Mouse (Mus musculus) midbrain, postnatal 0 days (tissue): ENCODE measurements around the gene Kmt5c. TPM values are rescaled to one million over a fixed set of nuclear protein-coding genes. Genes with fewer than 3 reads are reported as not detected.

Experiments
- ATAC-seq: fragments of 200-750 bp; cut with Nextera tagmentation; 2 replicates; pipeline ENCODE4 v1.8.0; 2017; ENCODE audit warnings: moderate number of reproducible peaks, mild to moderate bottlenecking, moderate TSS enrichment, moderate library complexity; ENCODE audit not compliant: low FRiP score
- DNase-seq: peaks from one replicate; pipeline ENCODE4 v3.0.0-alpha.2; 2015; ENCODE audit warnings: low spot score
- H3K27ac ChIP-seq: fragments of 300-500 bp; sonication (generic); 2 replicates; pipeline ENCODE4 v1.5.1; 2014; ENCODE audit warnings: low read depth, mild to moderate bottlenecking, low read length, mixed read lengths
- H3K27me3 ChIP-seq: fragments of 300-500 bp; sonication (generic); 2 replicates; pipeline ENCODE4 v1.6.1; 2014; ENCODE audit warnings: low read length, control low read depth, mixed read lengths; ENCODE audit not compliant: insufficient read depth
- H3K36me3 ChIP-seq: fragments of 300-500 bp; sonication (generic); 2 replicates; pipeline ENCODE4 v1.6.1; 2014; ENCODE audit warnings: low read length, control low read depth, mixed read lengths; ENCODE audit not compliant: insufficient read depth
- H3K4me1 ChIP-seq: fragments of 300-500 bp; sonication (generic); 2 replicates; pipeline ENCODE4 v1.6.1; 2014; ENCODE audit warnings: mild to moderate bottlenecking, control low read depth, antibody characterized with exemption, low read length, mixed read lengths; ENCODE audit not compliant: insufficient read depth
- H3K4me2 ChIP-seq: fragments of 300-500 bp; sonication (generic); 2 replicates; pipeline ENCODE4 v1.6.1; 2014; ENCODE audit warnings: low read depth, mild to moderate bottlenecking, low read length, mixed read lengths; ENCODE audit not compliant: poor library complexity, severe bottlenecking
- H3K4me3 ChIP-seq: fragments of 300-500 bp; sonication (generic); 2 replicates; pipeline ENCODE4 v1.5.1; 2014; ENCODE audit warnings: low read depth, mild to moderate bottlenecking, low read length, moderate library complexity
- H3K9ac ChIP-seq: fragments of 300-500 bp; sonication (generic); replicated peaks from 2 replicates; pipeline ENCODE4 v1.6.1; 2014; ENCODE audit warnings: mild to moderate bottlenecking, low read length, moderate library complexity, mixed read lengths; ENCODE audit not compliant: poor library complexity, severe bottlenecking
- H3K9me3 ChIP-seq: fragments of 300-500 bp; sonication (generic); 2 replicates; pipeline ENCODE4 v1.6.1; 2016; ENCODE audit warnings: low read length, control low read depth
- CTCF ChIP-seq: IDR thresholded peaks from 2 replicates; pipeline ENCODE4 v1.5.1; 2016; ENCODE audit warnings: antibody characterized with exemption, mild to moderate bottlenecking
- WGBS: fragments of 180-500 bp; shearing (Covaris S2); extraction: QIAGEN DNeasy Blood & Tissue Kit; methylation state at CpG from one replicate; pipeline ENCODE4 v1.1.7; 2014; 5-methylcytosine and 5-hydroxymethylcytosine counted together
- polyA plus RNA-seq: library from polyadenylated mRNA; unstranded; fragments of >200 nt; fragmentation: Nextera tagmentation; extraction: Ambion mirVana; gene quantifications from 2 replicates; pipeline ENCODE4 v1.2.1, GENCODE M21; 2015
- total RNA-seq: library from RNA; depleted of rRNA; stranded (reverse); fragments of >200 nt; gene quantifications from 2 replicates; pipeline ENCODE4 v1.2.3, GENCODE M21; 2014

The Kmt5c gene
- total and polyA plus RNA-seq, 2 experiments from 2014 or later = 33.1 to 48.8 TPM

- H3K27ac ChIP-seq = no peak overlapping the region
- H3K27me3 ChIP-seq = no peaks in the 10 kb centered on the region
- H3K4me3 ChIP-seq = no peak overlapping the region
- H3K4me1 ChIP-seq = peaks cover 3% of the 10 kb centered on the region; the same call in 1 of the 2 replicates
- no peak for TF ChIP-seq CTCF
- no peak overlapping the region for H3K9ac ChIP-seq
- ATAC-seq (no peak), DNase-seq (no peak)
- 92% methylated on average over 3 of the region's 3 CpGs for WGBS
- no peaks in the 10 kb centered on the region for H3K9me3 ChIP-seq
- no peaks in the 10 kb centered on the region for H3K36me3 ChIP-seq
- H3K4me2 ChIP-seq = no peak overlapping the region
These were observed 15.6 kb upstream of the Kmt5c start for GRCm38 (mm10) chr7:4724359-4724758.

- TF ChIP-seq CTCF = no peak
- 87% methylated on average over 7 of the region's 7 CpGs for WGBS
- ATAC-seq (no peak), DNase-seq (no peak)
- Histone ChIP-seq H3K36me3 (no peaks in the 10 kb centered on the region), H3K9ac (no peak within 1 kb of the TSS), H3K4me2 (no peak within 1 kb of the TSS), H3K4me3 (no peak within 1 kb of the TSS), H3K9me3 (no peaks in the 10 kb centered on the region), H3K4me1 (peaks cover 3% of the 10 kb centered on the region; the same call in 1 of the 2 replicates), H3K27me3 (no peaks in the 10 kb centered on the region), H3K27ac (no peak within 1 kb of the TSS)
These were observed 14.7 kb upstream of the Kmt5c start, which contains the start of gene Tmem150b for GRCm38 (mm10) chr7:4725169-4725568. Tmem150b (minus strand) TSS chr7:4725249.

- no peak overlapping the region for H3K9ac ChIP-seq
- no peaks in the 10 kb centered on the region for H3K36me3 ChIP-seq
- ATAC-seq (no peak), DNase-seq (no peak)
- TF ChIP-seq CTCF = no peak
- no peak overlapping the region for H3K27ac ChIP-seq
- 87% methylated on average over 5 of the region's 5 CpGs for WGBS
- no peak overlapping the region for H3K4me2 ChIP-seq
- H3K4me1 ChIP-seq = no peaks in the 10 kb centered on the region
- no peaks in the 10 kb centered on the region for H3K9me3 ChIP-seq
- H3K4me3 ChIP-seq = no peak overlapping the region
- no peaks in the 10 kb centered on the region for H3K27me3 ChIP-seq
These were observed 8.8 kb upstream of the Kmt5c start for GRCm38 (mm10) chr7:4731090-4731489.

- Histone ChIP-seq H3K27ac (no peak overlapping the region), H3K4me3 (no peak overlapping the region), H3K9me3 (no peaks in the 10 kb centered on the region), H3K4me2 (no peak overlapping the region), H3K4me1 (no peaks in the 10 kb centered on the region), H3K36me3 (no peaks in the 10 kb centered on the region), H3K9ac (no peak overlapping the region), H3K27me3 (no peaks in the 10 kb centered on the region)
- ATAC-seq (no peak), DNase-seq (no peak)
- no peak for TF ChIP-seq CTCF
- WGBS = 82% methylated on average over 6 of the region's 6 CpGs
These were observed 6.9 kb upstream of the Kmt5c start for GRCm38 (mm10) chr7:4732968-4733392.

- H3K4me1 ChIP-seq = peaks cover 14% of the 10 kb centered on the region; the same call in 1 of the 2 replicates
These were observed 823 bp upstream of the Kmt5c start for GRCm38 (mm10) chr7:4739041-4739543.

GRCm38 (mm10) chr7:4740309-4740727 is 403 bp downstream of the Kmt5c start:
- ATAC-seq = peak; percentile 15
- H3K27me3 ChIP-seq = no peaks in the 10 kb centered on the region
- TF ChIP-seq CTCF = no peak

More at GRCm38 (mm10) chr7:4739041-4739543, 823 bp upstream of the Kmt5c start:
- Histone ChIP-seq H3K4me2 (peak overlapping the region; percentile 37), H3K9ac (no peak overlapping the region), H3K36me3 (0 out of 2 replicates have a peak, but pooled peaks cover 3% of the 10 kb centered on the region), H3K4me3 (peak overlapping the region; percentile 29; the same call in 1 of the 2 replicates), H3K27ac (peak overlapping the region; percentile 47), H3K9me3 (no peaks in the 10 kb centered on the region), H3K27me3 (no peaks in the 10 kb centered on the region)
- ATAC-seq (no peak), DNase-seq (no peak)
- no peak for TF ChIP-seq CTCF
- 41% methylated on average over 10 of the region's 10 CpGs for WGBS

More at GRCm38 (mm10) chr7:4740309-4740727, 403 bp downstream of the Kmt5c start:
- Histone ChIP-seq H3K36me3 (0 out of 2 replicates have a peak, but pooled peaks cover 3% of the 10 kb centered on the region), H3K4me2 (peak overlapping the region; percentile 89), H3K9me3 (no peaks in the 10 kb centered on the region), H3K27ac (peak overlapping the region; percentile 93), H3K4me3 (peak overlapping the region; percentile 77), H3K9ac (peak overlapping the region; percentile 77), H3K4me1 (peaks cover 14% of the 10 kb centered on the region; the same call in 1 of the 2 replicates)
- 0% methylated on average over 12 of the region's 14 CpGs for WGBS
- peak; percentile 19 for DNase-seq
